Mouse (Mus musculus) T-cell, adult 2 months (primary cell): Measurements from ENCODE around the gene Atcay.
"Not testable (repeated sequence)": the region's sequence is repeated elsewhere in the genome, so short reads cannot be mapped to it uniquely, and the experiment has no call there.

ENCODE experiments used
- DNase-seq: peaks from one replicate; pipeline ENCODE4 v3.0.0; 2022; ENCODE audit warnings: low spot score

Gene Atcay

GRCm38 (mm10) chr10:81242021-81242420 is 11.4 kb upstream of the Atcay start:
- DNase-seq = no peak

DNA sequence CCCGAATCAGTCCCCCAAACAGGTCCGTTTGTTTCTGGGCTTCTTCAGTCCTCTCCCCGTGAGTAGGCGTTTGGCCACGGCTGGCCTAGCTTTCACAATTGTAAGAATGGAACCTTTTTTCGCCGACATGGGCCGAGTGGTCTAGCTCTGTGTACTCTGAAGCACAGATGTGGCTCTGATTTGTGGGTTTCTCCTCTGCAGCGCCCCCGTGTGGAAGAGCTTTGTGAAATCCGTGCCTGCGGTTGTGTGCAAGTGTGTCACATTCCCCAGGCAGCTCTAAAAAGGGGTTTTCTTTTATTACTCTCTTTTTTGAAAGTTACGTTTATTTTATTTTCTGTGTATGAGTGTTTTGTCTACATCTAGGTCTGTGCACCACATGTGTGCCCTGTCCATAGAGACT is 10.2 kb upstream of the Atcay start:
- peak; percentile 62 for DNase-seq

DNA sequence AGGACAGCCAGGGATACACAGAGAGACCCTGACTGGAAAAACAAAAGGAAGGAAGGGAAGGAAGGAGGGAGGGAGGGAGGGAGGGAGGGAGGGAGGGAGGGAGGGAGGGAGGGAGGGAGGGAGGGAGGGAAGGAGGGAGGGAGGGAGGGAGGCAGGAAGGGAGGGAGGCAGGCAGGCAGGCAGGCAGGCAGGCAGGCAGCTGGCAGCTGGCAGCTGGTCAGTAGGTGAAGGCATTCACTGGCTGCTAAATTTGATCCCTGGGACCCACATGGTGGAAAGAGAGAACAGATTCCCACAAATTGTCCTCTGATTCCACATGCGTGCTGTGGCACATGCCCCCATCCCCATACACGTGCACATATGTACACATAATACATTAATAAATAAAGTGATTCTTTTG is 8.0 kb upstream of the Atcay start:
- DNase-seq = no peak

GRCm38 (mm10) chr10:81236471-81237268 is 6.0 kb upstream of the Atcay start:
- DNase-seq = no peak

GRCm38 (mm10) chr10:81234206-81234605 is 3.6 kb upstream of the Atcay start:
- DNase-seq = no peak

- DNase-seq = no peak
These were observed 2.6 kb upstream of the Atcay start for GRCm38 (mm10) chr10:81233226-81233585.

DNA sequence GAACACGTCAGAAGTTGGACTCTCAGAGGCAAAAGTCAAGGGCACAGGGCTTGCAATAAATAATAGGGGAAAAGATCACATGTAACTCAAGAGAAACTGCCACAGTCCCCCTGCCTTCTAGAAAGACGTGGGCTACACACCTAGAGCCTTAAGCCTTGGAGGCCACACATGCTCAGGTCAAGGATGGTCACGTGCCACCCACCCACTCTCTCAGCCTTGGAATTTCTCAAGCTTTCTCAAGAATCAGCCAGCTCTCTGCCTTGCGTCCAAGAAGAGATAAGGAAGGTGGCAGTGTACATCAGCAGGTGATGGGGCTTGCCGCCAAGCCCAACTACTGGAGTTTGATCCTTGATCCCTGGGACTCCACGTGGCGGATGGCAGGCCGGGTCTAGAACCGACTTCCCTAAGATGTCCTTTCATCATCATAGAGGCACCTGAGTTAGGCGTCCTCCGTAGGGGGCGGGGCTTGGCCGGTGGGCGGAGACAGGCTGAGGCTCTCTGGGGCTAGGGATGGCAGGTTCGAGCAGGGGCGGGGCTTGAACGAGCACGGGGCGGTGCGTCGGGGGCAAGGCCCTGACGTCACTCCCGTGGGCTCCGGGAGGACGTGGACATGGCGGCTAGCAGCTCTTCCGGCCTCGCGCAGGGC is 2.1 kb upstream of the Atcay start, which contains the start of gene Zfr2:
Zfr2 (plus strand) TSS at position 576 of the 646 bp plus-strand sequence.
- DNase-seq = peak; percentile 93

DNA sequence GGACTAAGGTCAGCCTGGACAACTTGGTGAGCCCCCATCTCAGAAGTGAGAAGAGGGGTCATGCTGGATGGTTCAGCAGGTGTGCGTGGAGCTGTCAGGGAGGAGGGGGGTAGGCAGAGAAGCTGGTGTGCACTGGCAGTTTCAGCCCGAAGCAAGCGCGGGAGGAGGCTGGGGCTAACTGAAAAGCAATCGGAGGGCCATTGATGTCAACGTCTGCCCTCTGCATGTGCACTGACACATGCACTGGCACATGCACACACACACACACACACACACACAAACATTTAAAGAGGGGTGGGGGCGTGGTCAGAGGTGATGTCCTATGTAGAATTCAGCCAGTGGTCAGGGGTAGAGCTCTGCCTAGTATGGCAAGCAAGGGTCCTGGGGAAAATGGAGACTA is 803 bp upstream of the Atcay start:
- no peak for DNase-seq

GRCm38 (mm10) chr10:81229735-81230437 is 747 bp downstream of the Atcay start:
- DNase-seq = peak; percentile 21

GRCm38 (mm10) chr10:81223731-81224130 is 6.9 kb downstream of the Atcay start:
- not testable (repeated sequence) for DNase-seq

- no peak for DNase-seq
These were observed 9.1 kb downstream of the Atcay start for GRCm38 (mm10) chr10:81221402-81222015.

DNA sequence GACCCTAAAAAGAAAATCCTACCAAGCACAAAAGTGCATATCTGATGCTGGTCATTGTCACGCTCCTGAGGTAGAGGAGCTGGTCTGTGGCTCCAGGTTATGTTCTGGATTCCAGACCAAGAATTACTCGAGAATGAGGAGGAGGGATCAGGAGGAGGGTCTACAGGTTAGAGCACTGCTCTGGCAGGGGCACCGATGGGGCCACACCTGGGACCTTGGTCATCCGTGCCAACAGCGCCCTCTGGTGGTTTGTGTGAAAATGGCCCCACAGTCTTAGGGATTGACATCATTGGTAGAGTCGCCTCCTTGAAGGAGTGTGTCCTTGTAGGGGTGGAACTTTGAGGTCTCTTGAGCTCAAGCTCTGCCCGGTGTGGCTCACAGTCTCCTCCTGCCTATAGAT is 12.7 kb downstream of the Atcay start:
- DNase-seq = peak; percentile 75

GRCm38 (mm10) chr10:81217267-81217666 is 13.4 kb downstream of the Atcay start:
- DNase-seq = peak; percentile 41

- DNase-seq = no peak
These were observed 13.8 kb downstream of the Atcay start for GRCm38 (mm10) chr10:81216810-81217209.

- DNase-seq = no peak
These were observed 14.4 kb downstream of the Atcay start for GRCm38 (mm10) chr10:81216260-81216659.

- DNase-seq = no peak
These were observed 20.5 kb downstream of the Atcay start for GRCm38 (mm10) chr10:81210154-81210553.

DNA sequence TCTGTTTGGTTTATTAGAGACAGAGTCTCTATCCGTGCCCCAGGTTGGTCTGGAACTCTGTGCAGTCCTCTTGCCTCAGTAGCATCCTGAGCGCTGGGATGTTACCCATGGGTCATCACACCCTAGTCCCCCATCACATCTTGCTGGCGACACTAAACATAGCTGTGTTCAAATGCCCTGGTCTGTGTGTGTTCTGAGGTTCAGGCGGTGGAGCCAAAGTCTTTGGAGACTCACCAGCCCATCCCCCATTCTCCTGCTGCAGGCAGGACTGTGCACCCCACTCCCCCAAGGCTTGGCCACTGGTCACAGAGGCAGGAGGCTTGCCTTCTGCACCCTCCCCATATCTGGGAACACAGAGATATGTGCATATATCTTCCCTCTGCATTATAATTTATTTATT is 26.5 kb downstream of the Atcay start:
- no peak for DNase-seq

- no peak for DNase-seq
These were observed 27.5 kb downstream of the Atcay start for GRCm38 (mm10) chr10:81202978-81203720.

GRCm38 (mm10) chr10:81201807-81202758 is 28.6 kb downstream of the Atcay start, which contains the start of gene Nmrk2:
Gene Nmrk2, minus strand, starts transcription at chr10:81202051.
- no peak for DNase-seq

DNA sequence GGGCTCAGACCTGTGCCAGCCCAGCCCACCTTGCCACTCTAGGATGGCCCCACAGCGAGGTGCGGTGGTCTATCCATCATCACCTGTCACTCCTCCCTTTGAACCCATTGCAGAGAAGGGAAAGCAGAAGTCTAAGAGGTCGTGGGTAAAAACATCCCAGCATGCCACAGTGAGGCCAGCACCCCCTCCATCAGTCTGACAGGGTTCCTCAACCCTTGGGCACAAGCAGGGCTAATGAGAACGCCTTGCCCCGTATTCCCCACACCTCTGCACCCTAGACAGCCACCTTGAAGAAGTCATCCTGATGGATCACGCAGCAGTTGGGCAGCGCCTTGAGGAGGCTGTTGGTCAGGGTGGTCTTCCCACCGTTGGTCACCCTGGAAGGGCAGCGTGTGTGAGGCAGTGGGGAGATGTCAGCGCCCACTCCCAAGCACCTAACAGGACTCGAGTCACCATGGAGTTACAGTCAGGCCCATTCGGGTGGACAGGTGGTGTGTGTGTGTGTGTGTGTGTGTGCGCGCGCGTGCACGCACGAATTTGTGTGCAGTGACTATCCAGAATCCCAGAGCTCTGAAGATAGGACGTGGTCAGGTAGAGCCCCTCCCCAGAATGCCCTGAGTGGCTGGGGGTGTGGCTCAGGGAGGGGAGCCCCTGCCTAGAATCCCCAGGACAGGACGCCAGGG is 29.9 kb downstream of the Atcay start:
- no peak for DNase-seq
